Mouse (Mus musculus): ENCODE results near the gene Ccdc63. TPM values are rescaled to one million over a fixed set of nuclear protein-coding genes. Genes with fewer than 3 reads are reported as not detected.

Ccdc63 gene
- polyA plus RNA-seq, 1 experiment from 2014 or later = not detected

DNA sequence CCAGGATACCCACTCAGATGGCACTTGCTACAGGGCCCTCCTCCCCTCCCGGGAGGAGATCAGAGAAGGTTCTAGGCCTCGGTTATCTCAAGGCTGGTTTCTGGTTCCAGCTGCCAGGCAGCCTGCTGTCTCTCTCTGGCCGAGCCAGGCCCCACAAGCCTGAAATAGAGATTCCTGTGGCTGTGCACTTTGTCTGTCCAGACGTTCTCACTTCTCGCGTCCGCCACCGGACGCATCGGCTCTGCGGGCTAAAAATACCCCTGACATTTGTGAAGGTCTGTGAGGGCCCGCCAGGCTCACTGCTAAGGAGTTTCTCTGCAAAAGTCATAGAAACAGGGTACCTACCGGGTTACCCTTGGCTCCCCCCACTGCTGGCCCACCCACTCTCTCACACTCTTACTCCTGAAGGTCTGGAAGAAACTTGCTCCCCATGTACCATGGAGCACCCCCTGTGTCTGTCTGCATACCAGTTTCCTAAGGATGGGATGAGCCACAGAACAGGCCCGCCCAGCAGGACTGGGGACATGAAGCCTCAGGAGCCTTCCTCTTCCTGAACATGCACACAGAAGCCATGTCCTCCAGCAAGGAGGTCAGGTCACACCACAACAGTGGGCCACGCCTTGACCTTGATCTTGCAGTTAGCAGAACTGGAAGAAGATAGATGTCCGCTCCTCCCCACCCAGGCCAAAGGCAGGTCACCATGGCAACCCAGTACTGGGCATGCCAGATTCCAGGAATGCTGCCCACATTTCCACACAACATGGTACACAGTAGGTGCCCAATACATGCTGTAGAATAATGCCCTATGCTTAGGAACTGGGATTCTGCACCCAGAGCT, 69.4 kb downstream of the Ccdc63 start:
- no peak for ATAC-seq (ENCODE audit: low FRiP score, low read depth)
- Histone ChIP-seq H3K9me3 (no peaks in the 10 kb centered on the region), H3K27ac (replicated peaks) (no peak overlapping the region), H3K9ac (no peak overlapping the region), H3K27me3 (no peaks in the 10 kb centered on the region), H3K4me2 (no peak overlapping the region), H3K4me3 (no peak overlapping the region), H3K4me1 (replicated peaks) (no peaks in the 10 kb centered on the region), H3K36me3 (no peaks in the 10 kb centered on the region)
- WGBS = 84% methylated on average over 16 of the region's 16 CpGs

DNA sequence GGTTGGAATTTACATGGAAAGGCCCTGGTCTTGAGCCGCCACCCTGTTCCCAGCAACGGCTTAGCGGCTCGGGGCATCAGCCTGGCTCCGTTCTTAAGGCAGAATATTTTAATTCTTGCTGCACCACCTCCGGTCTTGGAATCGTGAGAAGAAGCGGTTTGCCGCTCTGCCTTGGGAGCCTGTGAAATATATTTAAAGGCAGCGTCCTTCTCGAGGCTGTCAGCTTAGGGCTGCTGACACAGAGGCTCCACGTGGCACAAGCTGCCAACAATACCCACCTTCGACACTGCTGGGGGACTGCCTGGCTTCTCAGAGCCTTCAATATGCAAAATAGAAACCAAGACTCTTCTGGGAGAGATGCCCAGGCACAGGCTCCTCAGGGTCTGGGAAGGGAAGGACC, 72.1 kb downstream of the Ccdc63 start:
- no peaks in the 10 kb centered on the region for H3K27me3 ChIP-seq
- WGBS = 69% methylated on average over 13 of the region's 13 CpGs
- no peak overlapping the region for H3K27ac ChIP-seq (replicated peaks)
- no peak overlapping the region for H3K4me2 ChIP-seq
- no peaks in the 10 kb centered on the region for H3K4me1 ChIP-seq (replicated peaks)
- no peaks in the 10 kb centered on the region for H3K9me3 ChIP-seq
- H3K36me3 ChIP-seq = no peaks in the 10 kb centered on the region
- ATAC-seq (ENCODE audit: low FRiP score, low read depth) = no peak
- H3K9ac ChIP-seq = no peak overlapping the region
- no peak overlapping the region for H3K4me3 ChIP-seq

DNA sequence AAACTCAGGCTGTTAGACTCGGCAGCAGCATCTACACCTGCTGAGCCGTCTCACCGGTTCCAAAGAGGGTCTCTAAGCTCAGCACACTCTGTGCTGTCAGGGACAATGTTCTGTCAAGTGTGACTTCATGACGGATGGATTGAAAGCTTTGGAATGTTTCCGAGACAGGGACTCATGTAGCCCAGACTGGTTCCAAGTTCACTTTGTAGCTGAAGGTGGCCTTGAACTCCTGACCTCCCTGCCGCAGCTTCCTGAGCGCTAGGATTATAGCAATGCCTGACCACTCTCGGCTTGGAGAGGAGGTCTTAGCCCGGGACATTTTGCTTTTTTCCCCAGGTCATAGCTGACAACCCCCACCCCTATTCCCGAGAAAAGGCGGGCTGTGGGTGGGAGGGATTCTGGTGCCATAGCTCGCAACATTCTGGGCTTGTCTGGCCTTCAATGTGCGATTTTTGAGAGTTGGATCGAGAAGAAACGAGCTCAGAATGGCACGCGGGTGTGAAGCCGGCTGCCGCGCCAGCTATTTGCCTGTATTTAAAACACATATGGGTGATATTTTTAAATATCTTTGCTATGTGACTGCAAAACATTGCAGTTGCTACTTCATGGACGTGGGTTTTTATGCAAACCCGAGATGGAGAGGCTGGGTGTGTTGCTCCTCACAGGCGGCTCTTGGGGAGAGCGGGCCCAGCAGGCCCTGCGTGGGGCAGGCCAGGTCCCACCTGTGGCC, 77.3 kb downstream of the Ccdc63 start:
- H3K4me3 ChIP-seq = no peak overlapping the region
- ATAC-seq (ENCODE audit: low FRiP score, low read depth) = no peak
- H3K27me3 ChIP-seq = no peaks in the 10 kb centered on the region
- no peak overlapping the region for H3K27ac ChIP-seq (replicated peaks)
- peaks cover 20% of the 10 kb centered on the region for H3K4me1 ChIP-seq (replicated peaks)
- no peaks in the 10 kb centered on the region for H3K36me3 ChIP-seq
- 74% methylated on average over 25 of the region's 25 CpGs for WGBS
- H3K9ac ChIP-seq = no peak overlapping the region
- H3K9me3 ChIP-seq = no peaks in the 10 kb centered on the region
- no peak overlapping the region for H3K4me2 ChIP-seq

DNA sequence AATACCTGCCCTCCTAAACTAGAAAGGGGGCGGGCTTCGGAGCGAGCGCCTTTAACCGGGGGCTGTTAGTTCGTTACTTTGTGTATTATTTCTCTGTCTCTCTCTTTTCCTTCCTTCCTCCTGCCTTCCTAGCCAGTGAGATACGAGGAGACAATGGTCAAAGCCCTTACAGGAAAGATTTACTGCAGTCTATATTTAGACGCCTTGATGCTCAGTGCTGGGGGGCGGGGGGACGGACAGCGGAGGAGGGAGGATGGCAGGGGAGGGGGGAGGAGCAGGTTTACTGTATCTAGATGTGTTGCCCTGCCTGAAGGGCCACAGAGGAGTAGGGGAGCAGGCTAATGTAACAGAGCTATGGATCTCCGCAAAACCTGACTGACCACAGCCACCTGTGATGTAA, 78.1 kb downstream of the Ccdc63 start:
- 27% methylated on average over 12 of the region's 12 CpGs for WGBS
- peak overlapping the region; percentile 30; the same call in 1 of the 2 replicates for H3K4me2 ChIP-seq
- ATAC-seq (ENCODE audit: low FRiP score, low read depth) = no peak
- no peaks in the 10 kb centered on the region for H3K9me3 ChIP-seq
- no peak overlapping the region for H3K27ac ChIP-seq (replicated peaks)
- no peak overlapping the region for H3K4me3 ChIP-seq
- H3K27me3 ChIP-seq = no peaks in the 10 kb centered on the region
- no peaks in the 10 kb centered on the region for H3K36me3 ChIP-seq
- peaks cover 20% of the 10 kb centered on the region for H3K4me1 ChIP-seq (replicated peaks)
- H3K9ac ChIP-seq = no peak overlapping the region

DNA sequence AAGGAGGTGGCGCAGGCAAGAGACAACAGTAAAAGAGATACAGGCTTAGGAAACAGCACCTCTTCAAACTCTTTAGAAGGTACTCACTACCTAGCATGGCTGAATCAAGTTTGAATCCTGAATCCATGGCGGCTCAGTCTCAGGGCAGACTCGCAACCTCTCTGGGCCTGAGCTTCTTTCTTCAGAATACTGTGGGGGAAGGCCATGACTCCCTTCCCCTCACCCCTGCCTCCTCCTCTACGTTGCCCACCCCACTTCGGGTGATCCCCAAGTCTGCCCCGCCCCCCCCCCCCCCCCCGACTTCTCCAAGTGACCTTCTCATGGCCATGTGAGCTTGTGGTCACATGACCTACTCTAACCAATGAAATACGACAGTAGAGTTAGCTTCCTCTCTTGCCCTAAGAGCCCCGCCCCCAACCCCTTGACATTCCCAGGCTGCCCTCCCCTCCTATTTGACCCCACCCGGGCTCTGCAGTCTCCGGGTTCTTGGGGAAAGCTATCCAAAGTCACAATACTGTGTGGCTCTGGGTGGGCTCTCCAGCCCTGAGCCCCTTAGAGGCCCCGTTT, 79.8 kb downstream of the Ccdc63 start:
- H3K4me1 ChIP-seq (replicated peaks) = peaks cover 20% of the 10 kb centered on the region
- H3K4me3 ChIP-seq = no peak overlapping the region
- no peak overlapping the region for H3K4me2 ChIP-seq
- no peaks in the 10 kb centered on the region for H3K36me3 ChIP-seq
- no peak for ATAC-seq (ENCODE audit: low FRiP score, low read depth)
- H3K27me3 ChIP-seq = no peaks in the 10 kb centered on the region
- no peak overlapping the region for H3K27ac ChIP-seq (replicated peaks)
- H3K9me3 ChIP-seq = no peaks in the 10 kb centered on the region
- H3K9ac ChIP-seq = no peak overlapping the region
- 21% methylated on average over 12 of the region's 12 CpGs for WGBS

DNA sequence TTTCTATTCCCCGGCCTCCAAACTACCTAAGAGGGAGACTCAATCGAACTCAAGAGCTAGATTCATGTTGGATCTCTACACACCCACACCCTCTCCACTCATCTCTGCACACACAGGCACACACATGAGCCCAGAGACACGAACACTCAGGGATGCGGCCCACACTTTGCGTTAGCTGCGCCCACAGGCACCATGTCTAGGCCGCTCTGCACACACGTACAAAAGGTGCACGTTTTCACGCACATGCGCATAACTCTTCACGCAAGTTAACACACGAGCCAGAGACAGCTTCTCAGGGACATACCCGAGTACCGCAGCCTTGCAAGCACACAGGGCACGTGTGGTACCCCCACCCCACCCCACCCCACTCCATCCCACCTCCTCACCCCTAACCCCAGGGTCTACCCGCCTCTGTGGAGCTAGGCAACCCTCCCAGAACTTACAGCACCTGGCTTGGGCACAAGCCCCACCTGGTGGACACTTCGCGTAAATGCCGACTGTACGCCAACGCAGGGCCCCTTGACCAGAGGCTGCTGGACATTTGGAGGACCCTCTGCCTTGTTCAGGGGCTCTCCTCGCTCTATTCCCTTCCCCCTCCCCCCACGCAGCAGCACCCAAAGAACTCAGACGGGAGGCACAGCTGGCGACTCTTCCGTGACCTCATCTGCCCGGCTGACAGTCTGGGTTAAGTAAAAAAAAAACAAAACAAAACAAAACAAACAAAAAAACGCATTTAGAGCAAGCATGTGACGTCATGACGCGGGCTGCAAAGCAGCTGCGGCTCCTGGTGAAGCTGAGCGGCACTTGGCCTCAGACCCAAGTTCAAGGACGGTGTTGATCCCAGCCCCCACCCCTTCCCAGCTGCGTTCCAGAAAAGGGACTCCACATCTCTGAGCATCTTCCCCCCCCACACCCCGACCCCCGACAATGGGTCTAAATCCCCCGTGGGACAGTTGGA, 81.3 kb downstream of the Ccdc63 start:
- no peak for ATAC-seq (ENCODE audit: low FRiP score, low read depth)
- WGBS = 25% methylated on average over 39 of the region's 39 CpGs
- Histone ChIP-seq H3K4me1 (replicated peaks) (peaks cover 25% of the 10 kb centered on the region), H3K4me3 (peak overlapping the region; percentile 22; the same call in 1 of the 2 replicates), H3K27me3 (no peaks in the 10 kb centered on the region), H3K27ac (replicated peaks) (no peak overlapping the region), H3K36me3 (no peaks in the 10 kb centered on the region), H3K9ac (no peak overlapping the region), H3K4me2 (peak overlapping the region; percentile 54), H3K9me3 (no peaks in the 10 kb centered on the region)

Other genes with a start within 250 kb of the Ccdc63 start
- 20.7 and 23.3 TPM in 2 replicates for gene Cux2, start 90.7 kb downstream of the Ccdc63 start, polyA plus RNA-seq (2015; fragmentation: Nextera tagmentation; extraction: Ambion mirVana)
- 2.1 and 2.6 TPM in 2 replicates for gene Myl2, start 39.9 kb downstream of the Ccdc63 start, polyA plus RNA-seq (2015; fragmentation: Nextera tagmentation; extraction: Ambion mirVana)
- gene Ppp1cc, start 17.5 kb upstream of the Ccdc63 start, polyA plus RNA-seq (2015; fragmentation: Nextera tagmentation; extraction: Ambion mirVana) = 210 and 213 TPM in 2 replicates
- 1.4 and 1.6 TPM in 2 replicates for gene Hvcn1, start 66.0 kb upstream of the Ccdc63 start, polyA plus RNA-seq (2015; fragmentation: Nextera tagmentation; extraction: Ambion mirVana)
- gene Tctn1, start 123.6 kb upstream of the Ccdc63 start, polyA plus RNA-seq (2015; fragmentation: Nextera tagmentation; extraction: Ambion mirVana) = 5.1 and 5.3 TPM in 2 replicates
- 8.1 and 8.2 TPM in 2 replicates for gene Pptc7, start 143.5 kb upstream of the Ccdc63 start, polyA plus RNA-seq (2015; fragmentation: Nextera tagmentation; extraction: Ambion mirVana)
- 19.4 and 20.2 TPM in 2 replicates for gene Rad9b, start 213.4 kb upstream of the Ccdc63 start, polyA plus RNA-seq (2015; fragmentation: Nextera tagmentation; extraction: Ambion mirVana)
- 302 and 317 TPM in 2 replicates for gene Vps29, start 213.5 kb upstream of the Ccdc63 start, polyA plus RNA-seq (2015; fragmentation: Nextera tagmentation; extraction: Ambion mirVana)
- gene Gpn3, start 231.1 kb upstream of the Ccdc63 start, polyA plus RNA-seq (2015; fragmentation: Nextera tagmentation; extraction: Ambion mirVana) = 39.5 and 45.7 TPM in 2 replicates
- gene Fam216a, start 231.5 kb upstream of the Ccdc63 start, polyA plus RNA-seq (2015; fragmentation: Nextera tagmentation; extraction: Ambion mirVana) = 146 and 153 TPM in 2 replicates